Mouse (Mus musculus) lung, postnatal 36 days (tissue): Measurements from ENCODE around the gene Actrt2.
A peak's percentile ranks its signal among the peaks of the same experiment; 100 is the strongest.

ENCODE experiments used
- DNase-seq: peaks from one replicate; pipeline ENCODE4 v3.0.0; 2022; ENCODE audit warnings: mixed read lengths

Actrt2 gene

GRCm38 (mm10) chr4:154682311-154682710 lies 14.6 kb upstream of the Actrt2 start:
- no peak for DNase-seq

GRCm38 (mm10) chr4:154675441-154676000 lies 7.9 kb upstream of the Actrt2 start:
- DNase-seq: no peak

GRCm38 (mm10) chr4:154674966-154675365 lies 7.3 kb upstream of the Actrt2 start:
- no peak for DNase-seq

- DNase-seq: peak; percentile 65
These were observed 6.9 kb upstream of the Actrt2 start for GRCm38 (mm10) chr4:154674541-154674940.

GRCm38 (mm10) chr4:154673986-154674385 lies 6.3 kb upstream of the Actrt2 start:
- DNase-seq: no peak

- DNase-seq: no peak
These were observed 4.4 kb upstream of the Actrt2 start for GRCm38 (mm10) chr4:154672027-154672426.

GRCm38 (mm10) chr4:154671232-154671912 lies 3.7 kb upstream of the Actrt2 start:
- DNase-seq: no peak

- DNase-seq: no peak
These were observed 4.9 kb downstream of the Actrt2 start for GRCm38 (mm10) chr4:154662681-154663215.

- no peak for DNase-seq
These were observed 6.4 kb downstream of the Actrt2 start for GRCm38 (mm10) chr4:154661256-154661655.

GRCm38 (mm10) chr4:154660025-154660424 lies 7.6 kb downstream of the Actrt2 start:
- no peak for DNase-seq

- peak; percentile 41 for DNase-seq
These were observed 12.3 kb downstream of the Actrt2 start for GRCm38 (mm10) chr4:154655134-154655910.

- DNase-seq: no peak
These were observed 15.2 kb downstream of the Actrt2 start for GRCm38 (mm10) chr4:154652494-154652893.

- DNase-seq: no peak
These were observed 18.5 kb downstream of the Actrt2 start for GRCm38 (mm10) chr4:154649083-154649747.

GRCm38 (mm10) chr4:154642496-154642895 lies 25.2 kb downstream of the Actrt2 start:
- DNase-seq: no peak

- DNase-seq: no peak
These were observed 26.2 kb downstream of the Actrt2 start for GRCm38 (mm10) chr4:154641296-154642110.

- DNase-seq: no peak
These were observed 27.0 kb downstream of the Actrt2 start for GRCm38 (mm10) chr4:154640443-154641295.

- no peak for DNase-seq
These were observed 27.9 kb downstream of the Actrt2 start for GRCm38 (mm10) chr4:154639591-154640442.

GRCm38 (mm10) chr4:154639126-154639525 lies 28.5 kb downstream of the Actrt2 start:
- DNase-seq: peak; percentile 64

GRCm38 (mm10) chr4:154638320-154638886 lies 29.3 kb downstream of the Actrt2 start:
- no peak for DNase-seq
